Mouse (Mus musculus) stomach, postnatal 0 days (tissue): ENCODE data around the gene Casc1.

Experiments
- CTCF ChIP-seq: IDR thresholded peaks from 2 replicates; pipeline ENCODE4 v1.5.1; 2016; ENCODE audit warnings: antibody characterized with exemption, low read depth, mild to moderate bottlenecking, moderate library complexity
- EP300 ChIP-seq: optimal IDR thresholded peaks from 2 replicates; pipeline ENCODE3; 2016; ENCODE audit warnings: antibody characterized with exemption

DNA sequence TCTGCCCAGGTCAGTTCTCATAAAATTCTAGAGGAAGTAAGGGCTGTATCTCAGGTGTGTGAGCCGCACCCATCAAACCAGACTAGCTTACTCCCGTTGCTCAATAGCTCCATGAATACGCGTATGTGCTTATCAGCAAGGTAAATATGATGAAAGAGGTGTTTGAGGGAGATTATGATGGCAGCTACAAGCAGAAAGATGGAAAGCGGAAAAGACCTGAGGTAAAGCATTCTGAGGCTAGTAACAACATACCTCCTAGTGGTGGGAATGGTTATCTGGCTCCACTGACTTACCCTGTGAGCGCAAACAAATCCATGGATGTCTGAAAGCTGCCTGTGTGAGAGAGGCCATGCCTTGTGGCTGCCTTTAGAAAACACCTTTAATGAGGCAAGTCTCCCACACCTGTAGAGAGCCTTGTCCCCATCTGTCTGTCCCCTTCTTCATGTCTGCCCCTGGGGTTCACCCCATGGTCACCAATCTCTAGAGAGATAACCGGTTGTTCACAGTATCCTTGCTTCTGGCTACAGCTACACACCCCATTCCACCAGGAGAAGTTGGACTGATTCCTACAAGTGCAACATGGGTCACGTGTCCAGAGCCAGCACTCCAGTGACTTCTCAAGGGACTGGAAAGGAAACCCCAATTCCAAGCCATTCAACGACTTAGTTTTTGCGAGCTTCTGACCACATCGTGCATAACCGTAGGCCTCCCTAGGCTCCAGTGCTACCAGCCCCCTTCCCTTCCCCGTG lies 45.3 kb upstream of the Casc1 start:
- TF ChIP-seq CTCF (peak; percentile 67), EP300 (no peak)
